Mouse (Mus musculus) kidney, adult 2 months (tissue): ENCODE measurements around the gene Ly6g.
"Not testable (repeated sequence)": the region's sequence is repeated elsewhere in the genome, so short reads cannot be mapped to it uniquely, and the experiment has no call there.

Experiments
- CTCF ChIP-seq: fragments of 200-500 bp; conservative IDR thresholded peaks from 2 replicates; pipeline ENCODE4 v1.5.1; 2011; ENCODE audit warnings: low read depth, mild to moderate bottlenecking, control low read depth, low read length, moderate library complexity, mixed read lengths; ENCODE audit not compliant: insufficient read depth, insufficient read length
- POLR2A ChIP-seq: fragments of 200-500 bp; IDR thresholded peaks from one replicate; pipeline ENCODE4 v1.6.1; 2011; ENCODE audit warnings: low read depth, low read length, control low read depth

- TF ChIP-seq POLR2A: not testable (repeated sequence)
- peak; percentile 42 for TF ChIP-seq CTCF
These were observed 13.2 kb upstream of the Ly6g start for GRCm38 (mm10) chr15:75141812-75142360.
